Mouse (Mus musculus) adrenal gland, adult (tissue): ENCODE measurements around the gene Slc51b.
A peak's percentile ranks its signal among the peaks of the same experiment; 100 is the strongest.

ENCODE experiments used
- DNase-seq, 2 experiments: peaks; one replicate each; pipeline ENCODE4 v3.0.0; 2022 to 2023; ENCODE audit warnings: low spot score in 1 of 2; ENCODE audit not compliant: inconsistent age in 2 of 2

Slc51b gene

GRCm38 (mm10) chr9:65410378-65410777, 12.4 kb downstream of the Slc51b start:
- no peak for DNase-seq

GRCm38 (mm10) chr9:65408871-65409295, 13.9 kb downstream of the Slc51b start:
- peak in 1 of 2 experiments; percentile 78 for DNase-seq

GRCm38 (mm10) chr9:65407861-65408260, 14.9 kb downstream of the Slc51b start:
- DNase-seq: peak; percentile 72 to 84

GRCm38 (mm10) chr9:65407327-65407726, 15.4 kb downstream of the Slc51b start:
- peak in 1 of 2 experiments; percentile 67 for DNase-seq

GRCm38 (mm10) chr9:65405184-65405449, 17.6 kb downstream of the Slc51b start:
- peak; percentile 69 to 81 for DNase-seq

GRCm38 (mm10) chr9:65404331-65405183, 18.2 kb downstream of the Slc51b start:
- peak; percentile 92 to 94 for DNase-seq

- no peak for DNase-seq
Measured at GRCm38 (mm10) chr9:65399934-65400333, 22.8 kb downstream of the Slc51b start.

- peak; percentile 75 to 85 for DNase-seq
Measured at GRCm38 (mm10) chr9:65398279-65398678, 24.5 kb downstream of the Slc51b start, which contains the start of gene Rasl12. Rasl12 (plus strand) TSS chr9:65398506.

GRCm38 (mm10) chr9:65394360-65394759, 28.4 kb downstream of the Slc51b start:
- no peak for DNase-seq

GRCm38 (mm10) chr9:65393606-65394005, 29.1 kb downstream of the Slc51b start:
- no peak for DNase-seq

- peak; percentile 69 to 92 for DNase-seq
Measured at GRCm38 (mm10) chr9:65392638-65393364, 30.0 kb downstream of the Slc51b start.

GRCm38 (mm10) chr9:65391613-65391964, 31.2 kb downstream of the Slc51b start, which contains the start of gene Kbtbd13:
Kbtbd13 (minus strand) TSS chr9:65391652.
- DNase-seq: no peak

GRCm38 (mm10) chr9:65390752-65391612, 31.8 kb downstream of the Slc51b start:
- DNase-seq: no peak

GRCm38 (mm10) chr9:65386373-65387140, 36.2 kb downstream of the Slc51b start:
- no peak for DNase-seq

GRCm38 (mm10) chr9:65384276-65384675, 38.5 kb downstream of the Slc51b start:
- DNase-seq: peak in 1 of 2 experiments; percentile 49

- no peak for DNase-seq
Measured at GRCm38 (mm10) chr9:65382751-65383097, 40.0 kb downstream of the Slc51b start.

GRCm38 (mm10) chr9:65382031-65382750, 40.6 kb downstream of the Slc51b start:
- DNase-seq: no peak

- DNase-seq: no peak
Measured at GRCm38 (mm10) chr9:65381017-65381590, 41.7 kb downstream of the Slc51b start.

GRCm38 (mm10) chr9:65375163-65375934, 47.4 kb downstream of the Slc51b start:
- DNase-seq: peak in 1 of 2 experiments; percentile 56
